Mouse (Mus musculus) thymus, adult 2 months (tissue): ENCODE measurements around the gene Nmrk1.

Experiments used
- CTCF ChIP-seq: fragments of 200-500 bp; IDR thresholded peaks from 2 replicates; pipeline ENCODE4 v1.5.1; 2012; ENCODE audit warnings: mild to moderate bottlenecking, control low read depth, low read length, moderate library complexity, borderline replicate concordance; ENCODE audit not compliant: control insufficient read depth, poor library complexity, insufficient read depth; ENCODE audit errors: extremely low read depth
- POLR2A ChIP-seq: fragments of 200-500 bp; IDR thresholded peaks from 2 replicates; pipeline ENCODE4 v1.6.1; 2012; ENCODE audit warnings: mild to moderate bottlenecking, low read length, control low read depth, moderate library complexity; ENCODE audit not compliant: control insufficient read depth, poor library complexity, insufficient read depth; ENCODE audit errors: extremely low read depth

- TF ChIP-seq CTCF (no peak), POLR2A (no peak)
These were observed 31.1 kb upstream of the Nmrk1 start for GRCm38 (mm10) chr19:18600611-18601010.
